Mouse (Mus musculus) naive thymus-derived CD4-positive, alpha-beta T cell, adult 2 months (primary cell): ENCODE measurements around the gene Faah.

ENCODE experiments used
- DNase-seq: peaks from one replicate; pipeline ENCODE4 v3.0.0-alpha.2; 2011; ENCODE audit warnings: low read depth

Gene Faah

DNA sequence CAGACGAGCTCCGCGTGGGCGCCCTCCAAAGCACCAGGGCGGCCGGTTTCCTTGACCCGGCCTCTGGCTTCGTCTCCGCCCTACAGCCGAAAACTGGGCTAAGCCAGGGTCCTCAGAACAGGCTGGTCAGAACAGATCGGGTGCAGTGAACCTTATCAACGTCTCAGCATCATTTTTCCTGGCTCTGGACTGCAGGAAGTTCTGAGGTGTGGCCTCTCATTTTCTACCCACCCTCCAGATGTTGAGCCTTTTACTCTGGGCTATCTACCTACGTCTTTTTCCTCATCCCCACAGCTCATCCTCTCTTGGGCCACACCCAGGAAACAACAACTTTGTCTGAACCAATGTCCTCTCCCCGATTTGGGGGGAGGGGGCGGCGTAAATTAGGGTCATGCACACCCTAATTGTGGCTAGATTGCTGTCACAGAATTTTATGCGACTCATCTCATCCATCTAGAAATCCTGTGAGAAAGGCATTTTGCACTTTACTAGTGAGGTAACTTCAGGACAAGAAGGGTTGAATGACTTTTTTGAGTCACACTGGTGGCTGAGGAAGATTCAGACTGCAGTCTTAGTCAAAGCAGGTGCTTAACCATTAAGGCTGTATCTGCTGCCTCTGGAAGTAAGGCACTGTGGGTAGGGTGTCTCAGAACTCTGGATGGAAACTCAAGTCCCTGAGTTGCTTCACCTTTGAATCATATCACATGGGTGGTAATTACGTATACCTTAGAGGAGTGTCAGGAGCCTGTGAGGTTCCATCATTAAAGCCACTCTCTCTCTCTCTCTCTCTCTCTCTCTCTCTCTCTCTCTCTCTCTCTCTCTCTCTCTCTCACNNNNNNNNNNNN, at the start of gene Faah:
Gene Faah, minus strand, starts transcription at position 25 of the 845 bp plus-strand sequence.
- DNase-seq: peak; percentile 74

DNA sequence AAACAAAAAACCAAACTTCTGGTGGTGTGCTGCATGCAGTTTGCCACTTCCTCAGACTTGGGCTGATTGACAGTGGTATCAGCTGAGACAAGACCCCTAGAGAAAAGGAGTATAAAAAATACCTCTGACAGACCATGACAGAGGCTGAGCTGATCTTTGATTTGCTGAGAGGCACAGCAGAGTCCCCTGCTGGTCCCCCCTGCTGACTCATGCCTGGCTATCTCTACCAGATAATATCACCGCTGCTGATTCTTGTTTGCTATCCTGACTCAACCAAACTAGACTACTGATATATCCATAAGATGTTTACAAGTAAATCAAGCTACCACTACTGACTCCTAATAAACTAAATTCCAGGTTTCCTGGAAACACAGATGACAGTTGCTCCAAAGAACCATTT, 46.1 kb upstream of the Faah start:
- no peak for DNase-seq

DNA sequence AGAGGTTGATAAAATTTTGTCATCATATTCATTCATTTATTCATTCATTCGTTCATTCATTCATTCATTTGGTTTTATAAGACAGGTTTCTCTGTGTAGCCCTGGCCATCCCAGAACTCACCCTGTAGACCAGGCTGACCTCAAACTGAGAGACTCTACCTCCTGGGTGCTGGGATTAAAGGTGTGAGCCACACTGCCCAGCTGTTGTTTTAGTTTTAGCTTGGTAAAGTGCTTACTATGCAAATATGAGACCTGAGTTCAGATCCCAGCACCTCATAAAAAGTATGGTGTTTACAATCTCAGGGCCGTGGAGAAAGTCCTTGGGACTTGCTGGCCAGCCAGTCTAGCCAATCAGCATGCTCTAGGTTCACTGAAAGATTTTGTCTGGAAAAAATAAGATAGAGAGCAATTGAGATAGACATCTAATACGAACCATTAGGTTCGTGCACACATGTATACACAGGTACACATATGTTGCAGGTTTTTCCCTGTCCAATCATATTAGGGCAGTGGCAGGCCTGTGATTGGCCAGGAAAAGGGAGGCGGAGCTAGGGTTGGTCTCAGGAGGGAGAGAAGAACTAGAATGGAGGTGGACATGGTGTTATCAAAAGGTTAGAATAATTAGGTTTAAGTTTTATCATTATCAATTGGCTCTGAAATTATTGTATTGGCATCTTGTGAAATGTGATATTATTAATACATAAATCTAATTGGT, 41.4 kb upstream of the Faah start:
- no peak for DNase-seq

DNA sequence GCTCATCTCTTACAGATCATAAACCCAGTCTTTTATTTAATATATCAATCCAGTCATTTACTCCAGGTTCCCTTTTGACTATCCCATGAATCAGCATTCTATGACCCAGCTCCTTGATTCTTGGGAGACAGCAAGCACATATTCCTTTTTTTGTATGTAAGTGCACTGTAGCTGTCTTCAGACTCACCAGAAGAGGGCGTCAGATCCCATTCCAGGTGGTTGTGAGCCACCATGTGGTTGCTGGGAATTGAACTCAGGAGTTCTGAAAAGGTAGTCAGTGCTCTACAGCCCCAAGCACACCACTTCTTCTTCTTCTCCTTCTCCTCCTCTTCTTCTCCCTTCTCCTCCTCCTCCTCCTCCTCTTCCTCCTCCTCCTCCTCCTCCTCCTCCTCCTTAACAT, 39.8 kb upstream of the Faah start:
- DNase-seq: no peak

DNA sequence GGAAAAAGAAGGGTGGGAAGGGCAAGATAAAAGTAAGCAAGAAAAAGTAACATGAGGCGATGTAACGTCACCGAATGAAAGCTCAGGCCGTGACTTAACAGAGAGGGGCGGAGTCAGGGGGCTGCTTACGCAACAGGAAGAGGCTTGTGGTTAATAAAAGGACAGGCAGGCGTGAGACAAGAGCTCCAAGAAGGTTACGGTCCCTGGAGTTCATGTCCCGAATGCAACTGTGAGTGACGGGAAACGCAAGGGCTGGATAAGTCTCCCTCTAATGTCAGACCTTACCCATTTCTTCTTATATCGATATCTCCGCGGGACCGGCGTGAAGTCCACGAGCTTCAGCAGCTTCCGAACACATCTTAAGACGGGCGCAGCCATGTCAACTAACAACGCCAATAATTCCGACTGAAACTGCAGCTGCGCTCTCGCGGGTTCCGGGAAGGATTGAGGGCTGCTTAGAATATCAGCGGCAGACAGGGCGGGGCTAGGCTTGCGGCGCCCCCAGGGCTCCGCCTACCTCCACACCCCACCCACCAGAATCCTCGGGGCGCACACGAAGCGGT, 35.8 kb upstream of the Faah start, which contains the start of gene Nsun4:
Gene Nsun4, minus strand, starts transcription at position 478 of the 563 bp plus-strand sequence.
- peak; percentile 98 for DNase-seq

DNA sequence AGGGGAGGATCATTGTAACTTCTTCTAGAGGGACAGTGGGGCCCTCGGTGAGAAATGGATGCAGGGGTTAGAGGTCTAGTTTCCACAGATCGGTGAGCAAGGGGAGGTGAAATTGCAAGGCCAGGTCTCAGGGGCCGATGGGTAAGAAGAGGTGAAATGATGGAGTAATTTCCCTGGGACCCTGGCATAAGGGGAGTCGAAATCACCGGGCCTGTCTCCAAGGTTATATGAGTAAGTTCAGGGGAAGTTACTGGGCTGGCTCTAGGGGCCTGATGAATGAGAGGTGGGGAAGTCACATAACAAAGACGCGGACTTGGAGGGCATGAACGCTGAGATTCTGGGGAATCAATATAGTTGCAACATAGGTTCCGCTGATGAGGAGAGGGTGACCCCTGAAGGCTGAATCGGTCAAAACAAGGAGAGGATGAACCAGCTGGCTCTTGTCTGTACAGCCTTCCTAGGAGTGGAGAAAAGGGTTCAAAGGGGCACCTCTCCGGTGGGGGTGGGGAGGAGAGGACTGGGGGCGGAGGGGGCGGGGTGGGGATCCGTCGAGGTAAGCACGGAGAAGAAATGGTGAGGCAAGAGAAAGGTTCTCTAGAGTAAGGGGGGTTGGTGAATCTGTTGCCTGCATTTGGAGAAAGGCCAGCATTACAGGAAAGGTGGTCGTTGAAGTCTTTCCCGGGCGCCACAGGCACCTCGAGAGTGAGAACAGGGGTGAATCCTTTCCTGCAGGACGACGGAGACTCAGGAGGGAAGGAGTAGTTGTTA, 35.0 kb upstream of the Faah start:
- peak; percentile 73 for DNase-seq

DNA sequence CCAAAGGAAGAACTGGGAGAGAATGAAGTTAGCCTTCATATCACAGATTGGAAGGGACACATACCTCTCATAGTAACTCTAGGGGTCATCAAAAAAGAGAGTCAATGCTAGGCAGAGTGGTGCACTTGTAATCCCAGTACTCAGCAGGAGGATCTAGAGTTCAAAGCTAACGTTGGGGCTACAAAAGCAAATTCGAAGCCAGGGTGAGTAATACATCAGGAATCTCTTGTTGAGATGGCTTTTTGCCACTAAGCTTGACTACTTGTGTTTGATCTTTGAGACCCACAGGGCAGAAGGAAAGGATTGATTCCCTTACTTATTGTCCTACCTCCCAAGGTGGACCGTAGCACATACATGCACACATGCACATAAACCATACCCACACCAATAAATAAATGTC, 31.5 kb upstream of the Faah start:
- no peak for DNase-seq

DNA sequence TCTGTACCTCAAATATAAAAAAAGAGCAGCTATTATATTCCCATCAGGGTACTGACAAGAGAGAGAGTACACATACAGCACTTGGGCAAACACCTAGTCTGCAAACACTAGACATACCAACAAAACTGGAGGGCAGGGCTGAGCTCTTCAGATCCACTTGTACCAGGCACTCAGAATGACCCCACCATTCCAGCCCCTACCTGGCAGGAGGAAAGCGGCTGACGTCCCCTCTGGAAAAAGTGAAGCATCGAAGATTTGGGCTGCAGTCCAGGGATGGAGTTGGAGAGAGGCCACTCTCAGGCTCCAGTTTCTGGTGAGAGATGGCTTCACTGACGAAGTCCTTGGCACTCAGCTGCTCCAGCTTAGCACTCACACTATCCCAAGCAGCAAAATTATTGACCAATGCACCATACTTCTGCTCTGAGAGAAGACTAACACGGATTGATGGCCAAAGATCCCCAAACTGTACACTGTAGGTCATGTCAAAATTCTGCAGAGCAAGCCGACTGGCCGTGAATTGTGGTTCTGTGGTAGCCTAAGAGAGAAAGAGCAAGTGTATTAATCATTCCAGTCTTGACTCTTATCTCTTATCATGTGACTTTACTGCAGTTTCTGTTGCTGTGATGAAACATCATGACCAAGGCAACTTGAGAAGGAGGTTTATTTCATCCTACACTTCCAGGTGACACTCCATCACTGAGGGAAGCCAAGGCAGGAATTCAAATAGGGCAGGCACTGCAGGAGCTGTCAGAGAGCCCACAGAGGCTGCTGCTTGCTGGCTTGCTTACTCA, 30.6 kb upstream of the Faah start:
- no peak for DNase-seq

DNA sequence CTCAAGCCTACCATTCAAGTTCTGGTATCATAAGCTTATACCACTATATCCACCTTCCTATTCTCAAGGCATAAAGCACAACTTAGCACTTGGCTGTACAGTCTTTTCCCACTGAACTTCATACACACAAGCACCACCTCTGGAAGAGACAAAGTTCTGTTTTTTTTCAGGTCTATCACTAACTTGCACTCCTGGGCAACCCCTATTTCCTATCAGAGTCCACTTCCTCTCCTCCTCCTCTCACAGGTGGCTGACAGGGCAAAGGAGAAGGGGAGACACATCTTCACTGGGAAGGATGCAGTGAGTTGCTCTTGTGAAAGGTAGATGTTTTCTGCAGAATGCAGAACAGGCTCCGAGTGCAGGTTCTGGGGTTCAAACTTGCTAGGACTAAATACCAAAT, 30.0 kb upstream of the Faah start:
- no peak for DNase-seq

DNA sequence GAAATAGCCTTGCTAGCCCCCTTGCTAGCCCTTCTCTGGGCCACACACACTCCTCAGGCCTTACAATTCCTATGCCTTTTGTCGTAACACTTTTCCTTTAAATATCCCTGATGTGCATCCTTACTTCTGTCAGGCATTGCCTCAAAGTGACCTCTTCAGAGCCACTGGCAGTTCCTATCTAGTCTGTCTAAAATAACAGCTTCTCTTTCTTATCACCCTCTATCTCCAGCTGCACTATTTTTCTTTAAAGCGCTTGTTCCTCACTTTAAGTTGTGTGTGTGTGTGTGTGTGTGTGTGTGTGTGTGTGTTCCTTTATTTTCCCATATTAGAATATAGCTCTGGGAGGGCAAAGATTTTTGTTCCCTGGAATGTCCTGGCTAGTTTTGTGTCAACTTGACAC, 28.9 kb upstream of the Faah start:
- no peak for DNase-seq

DNA sequence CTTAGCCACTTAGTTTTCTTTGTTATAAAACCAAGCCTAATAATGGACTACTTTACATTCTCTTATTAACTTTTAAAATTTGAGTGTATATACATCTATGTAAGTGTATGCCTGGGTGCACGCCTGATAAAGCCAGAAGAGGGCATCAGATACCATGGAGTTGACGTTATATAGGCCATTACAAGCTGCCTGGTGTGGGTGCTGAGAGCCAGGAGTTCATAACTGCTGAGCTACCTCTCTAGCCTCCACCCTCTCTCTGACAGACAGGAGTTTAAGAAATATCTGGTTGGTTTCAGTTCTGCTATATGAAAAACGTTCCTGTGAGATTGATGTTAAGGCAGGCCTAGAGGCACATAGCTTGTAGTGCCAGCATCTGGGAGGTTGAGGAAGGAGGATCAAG, 24.5 kb upstream of the Faah start:
- DNase-seq: no peak

DNA sequence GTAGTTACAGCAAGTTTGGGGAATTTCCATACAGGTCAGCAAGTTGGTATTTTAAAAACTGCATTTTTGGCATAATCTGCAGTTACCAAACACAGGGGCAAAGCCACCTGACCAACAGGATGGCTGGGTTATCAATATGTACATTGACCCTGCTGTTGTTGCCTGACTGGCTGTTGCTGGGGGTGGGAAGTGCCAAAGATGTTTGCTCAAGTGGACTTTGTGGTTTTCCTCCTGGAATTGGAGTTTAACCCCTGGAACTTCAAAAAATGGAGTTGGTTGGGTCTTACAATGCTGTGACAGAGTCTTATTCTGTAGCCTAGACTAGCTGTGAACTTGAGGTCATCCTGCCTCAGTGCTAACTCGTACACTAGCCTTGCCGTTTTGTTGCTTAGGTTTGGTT, 22.7 kb upstream of the Faah start:
- DNase-seq: no peak

DNA sequence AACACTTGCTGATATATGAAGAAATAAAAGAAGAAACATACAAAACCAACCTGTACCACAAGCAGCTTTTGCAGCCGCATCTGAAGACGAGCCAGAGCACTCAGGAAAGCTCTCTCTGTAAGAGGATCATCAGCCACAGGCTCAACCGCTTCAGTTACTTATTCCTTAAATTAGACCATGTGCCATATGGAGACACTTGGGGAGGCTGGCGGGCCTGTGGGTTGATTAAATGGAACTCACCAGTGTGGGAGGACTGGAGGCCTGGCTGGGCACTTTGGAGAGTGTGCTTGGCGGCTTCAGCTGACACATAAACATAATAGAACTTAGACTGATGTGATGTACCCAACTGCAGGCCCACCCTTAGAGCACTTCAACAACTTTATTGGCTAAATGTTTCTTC, 15.6 kb upstream of the Faah start:
- no peak for DNase-seq

DNA sequence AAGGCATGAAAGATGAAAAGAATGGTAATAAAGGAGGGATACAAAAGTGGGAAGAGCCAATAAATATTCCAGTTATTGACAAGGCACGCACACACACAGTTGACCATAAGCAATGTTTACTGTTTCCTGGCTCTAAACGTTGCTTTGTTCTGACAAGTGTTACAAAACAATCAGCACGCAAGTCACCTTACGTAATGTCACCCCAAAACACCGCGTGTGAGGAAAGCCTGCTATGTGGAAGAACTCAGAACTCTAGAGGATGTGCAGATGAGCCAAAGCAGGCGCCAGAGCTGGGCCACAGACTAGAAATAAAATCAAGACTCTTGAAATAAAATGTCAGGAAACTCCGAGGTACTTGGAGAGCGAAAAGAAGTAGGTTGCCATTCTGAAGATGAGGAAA, 15.2 kb upstream of the Faah start:
- DNase-seq: no peak

DNA sequence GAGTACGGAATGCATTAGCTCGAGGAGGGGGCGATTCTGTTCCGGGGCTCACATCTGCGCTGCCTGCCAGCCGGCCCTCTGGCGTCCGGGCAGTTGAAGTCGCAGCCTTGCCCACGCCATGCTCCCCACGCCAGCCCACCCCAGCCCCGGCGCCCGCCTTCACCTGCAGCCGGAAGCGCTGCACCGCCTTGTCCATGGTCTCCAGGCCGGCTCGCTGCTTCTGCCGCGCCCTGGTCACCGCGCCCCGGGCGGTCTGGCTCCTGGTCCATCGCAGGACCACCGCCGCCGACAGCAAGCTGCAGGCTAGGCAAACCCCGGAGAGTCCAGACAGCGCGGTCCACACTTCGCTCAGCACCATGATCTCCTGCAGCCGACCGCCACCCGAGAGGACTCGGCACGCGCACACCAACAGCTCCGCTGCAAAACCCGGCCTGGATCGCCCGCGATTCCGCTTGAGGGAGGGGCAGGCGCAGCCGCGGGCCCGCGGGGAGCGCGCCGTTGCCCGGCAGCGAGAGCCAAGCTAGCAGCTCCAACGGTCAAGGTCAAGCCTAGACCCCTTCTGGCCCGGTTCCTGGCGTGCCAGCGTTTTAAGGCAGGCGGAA, 325 bp downstream of the Faah start:
- DNase-seq: peak; percentile 75

DNA sequence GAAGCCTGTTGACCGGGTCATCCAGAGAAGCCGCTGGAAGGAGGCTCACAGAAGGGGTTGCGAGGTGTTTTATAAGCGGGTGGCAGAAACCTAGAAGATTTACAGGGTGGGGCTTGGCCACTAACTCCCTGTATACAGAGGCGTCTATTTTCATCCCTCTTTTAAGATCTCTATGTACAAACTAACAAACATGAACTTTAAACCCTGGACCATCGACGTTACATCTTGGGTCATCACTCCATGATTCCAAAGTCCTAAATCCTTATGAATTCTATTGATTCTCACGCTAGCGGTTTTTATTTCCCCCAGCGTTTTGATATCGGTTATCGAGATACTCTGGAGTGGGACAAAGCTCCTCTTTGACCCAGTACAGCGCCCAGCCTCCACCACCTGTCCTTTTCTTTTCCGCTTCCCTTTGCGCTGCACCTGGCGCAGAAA, 845 bp downstream of the Faah start:
- DNase-seq: no peak

DNA sequence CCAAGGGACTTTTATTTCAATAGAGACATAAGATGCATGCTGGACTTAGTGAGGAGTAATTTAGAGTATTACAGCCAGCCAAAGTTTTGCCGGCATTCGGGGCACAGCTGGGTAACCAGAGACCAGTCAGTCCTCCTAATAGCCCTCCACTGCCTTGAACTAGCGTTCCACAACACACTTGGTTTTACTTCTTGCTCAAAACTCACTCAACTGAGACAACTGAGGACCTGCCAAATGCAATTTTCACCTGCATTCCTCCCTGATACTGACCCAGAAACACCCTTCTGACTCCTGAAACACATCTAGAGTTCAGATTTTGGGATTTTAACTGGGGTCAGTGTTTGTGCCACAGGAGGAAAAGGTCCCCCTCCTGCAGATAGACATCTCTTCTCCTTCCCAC, 1.3 kb downstream of the Faah start:
- DNase-seq: no peak

DNA sequence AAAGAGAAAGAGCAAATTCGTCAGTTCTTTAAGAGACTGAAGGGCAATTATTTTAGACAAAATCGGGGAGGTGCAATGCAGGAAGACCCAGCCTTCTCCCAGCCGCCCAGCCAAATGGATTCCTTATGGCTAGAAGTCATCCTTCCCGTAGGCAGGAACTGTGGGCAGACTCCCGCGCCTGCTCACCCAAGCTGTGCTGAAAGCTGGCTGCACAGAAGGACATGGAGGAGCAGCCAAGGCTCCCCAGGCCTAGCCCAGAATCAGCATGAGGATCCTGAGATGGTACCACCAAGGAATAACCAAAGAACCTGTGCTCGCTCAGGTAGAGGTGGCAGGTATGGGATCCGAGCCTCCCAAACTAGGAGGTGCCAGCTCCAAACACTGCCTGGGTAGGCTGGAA, 1.7 kb downstream of the Faah start:
- DNase-seq: no peak

DNA sequence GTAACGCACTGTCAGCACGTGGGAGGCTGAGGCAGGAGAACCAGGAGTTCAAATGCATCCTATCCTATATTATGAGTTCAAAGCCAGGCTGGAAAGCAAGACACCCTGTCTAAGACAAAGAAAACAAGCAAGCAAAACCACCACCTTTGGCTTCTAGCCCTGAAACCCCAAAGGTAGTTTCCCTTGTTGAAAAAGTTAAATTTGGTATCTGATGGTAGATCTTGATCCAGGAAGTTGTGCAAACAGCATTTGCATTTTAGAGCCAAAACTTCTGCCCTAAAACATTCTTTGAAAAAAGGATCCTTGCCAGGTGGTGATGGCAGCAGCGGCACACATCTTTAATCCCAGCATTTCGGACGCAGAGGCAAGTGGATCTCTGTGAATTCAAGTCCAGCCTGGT, 2.2 kb downstream of the Faah start:
- peak; percentile 79 for DNase-seq

DNA sequence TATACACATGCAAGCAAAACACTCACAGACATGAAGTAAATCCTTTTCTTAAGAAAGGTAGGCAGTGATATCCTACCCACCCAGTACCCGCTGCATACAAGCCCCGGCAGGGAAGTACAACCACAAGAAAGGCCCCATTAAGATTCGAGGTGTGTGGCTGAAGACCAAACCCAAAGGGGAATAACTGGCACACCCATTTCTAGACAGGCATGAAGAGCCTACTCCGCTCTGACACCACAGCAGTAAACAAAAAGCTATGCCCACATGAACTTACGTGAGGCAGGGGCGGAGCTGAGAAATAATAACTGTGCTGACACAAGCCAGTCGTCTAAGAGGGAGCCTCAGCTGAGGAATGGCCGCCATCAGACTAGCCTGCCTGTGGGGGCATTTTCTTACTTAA, 7.5 kb downstream of the Faah start:
- peak; percentile 82 for DNase-seq

DNA sequence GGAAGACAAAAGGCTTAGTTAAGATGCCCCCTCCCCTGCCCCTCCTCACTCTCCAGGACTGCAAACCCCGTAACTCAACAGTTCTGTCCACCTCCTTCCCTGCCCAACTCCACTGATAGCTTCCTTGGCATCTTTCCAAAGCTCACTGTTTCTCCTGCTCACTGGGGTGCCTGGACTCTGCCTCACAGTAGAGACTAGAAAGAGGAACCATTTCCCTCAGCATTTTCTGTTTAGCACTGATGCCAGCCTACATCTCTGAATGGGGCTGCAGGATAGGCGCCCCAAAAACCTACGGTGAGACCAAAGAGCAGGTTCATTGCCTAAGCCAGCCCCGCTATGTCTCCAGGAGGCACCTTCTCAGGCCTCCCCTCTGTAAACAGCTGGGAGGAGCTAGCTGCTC, 16.5 kb downstream of the Faah start:
- DNase-seq: no peak
